Mouse (Mus musculus) stomach, postnatal 0 days (tissue): ENCODE data around the gene Pnkp. TPM values are rescaled to one million over a fixed set of nuclear protein-coding genes. Genes with fewer than 3 reads are reported as not detected.

Experiments
- ATAC-seq: fragments of 200-750 bp; cut with Nextera tagmentation; 2 replicates; pipeline ENCODE4 v1.8.0; 2017; ENCODE audit not compliant: low FRiP score, low TSS enrichment
- DNase-seq: peaks from one replicate; pipeline ENCODE4 v3.0.0-alpha.2; 2016; ENCODE audit warnings: low spot score
- H3K27ac ChIP-seq: fragments of 300-500 bp; sonication (generic); replicated peaks from 2 replicates; pipeline ENCODE4 v1.5.1; 2014; ENCODE audit warnings: mild to moderate bottlenecking, control low read depth
- H3K27me3 ChIP-seq: fragments of 300-500 bp; sonication (generic); 2 replicates; pipeline ENCODE4 v1.6.1; 2014; ENCODE audit warnings: low read length; ENCODE audit not compliant: control insufficient read depth, insufficient read depth
- H3K36me3 ChIP-seq: fragments of 300-500 bp; sonication (generic); 2 replicates; pipeline ENCODE4 v1.6.1; 2014; ENCODE audit warnings: low read length, mixed read lengths; ENCODE audit not compliant: control insufficient read depth, insufficient read depth
- H3K4me1 ChIP-seq: fragments of 300-500 bp; sonication (generic); replicated peaks from 2 replicates; pipeline ENCODE4 v1.6.1; 2014; ENCODE audit warnings: antibody characterized with exemption; ENCODE audit not compliant: control insufficient read depth, insufficient read depth
- H3K4me2 ChIP-seq: fragments of 300-500 bp; sonication (generic); replicated peaks from 2 replicates; pipeline ENCODE4 v1.6.1; 2014; ENCODE audit warnings: low read depth, mild to moderate bottlenecking, control low read depth, moderate library complexity
- H3K4me3 ChIP-seq: fragments of 300-500 bp; sonication (generic); 2 replicates; pipeline ENCODE4 v1.5.1; 2014; ENCODE audit warnings: low read depth, low read length, control low read depth
- H3K9ac ChIP-seq: fragments of 300-500 bp; sonication (generic); 2 replicates; pipeline ENCODE4 v1.6.1; 2014; ENCODE audit warnings: mild to moderate bottlenecking, low read length, control low read depth, mixed read lengths
- H3K9me3 ChIP-seq: fragments of 300-500 bp; sonication (generic); 2 replicates; pipeline ENCODE4 v1.6.1; 2016; ENCODE audit warnings: low read length; ENCODE audit not compliant: control insufficient read depth
- CTCF ChIP-seq: IDR thresholded peaks from 2 replicates; pipeline ENCODE4 v1.5.1; 2016; ENCODE audit warnings: antibody characterized with exemption, low read depth, mild to moderate bottlenecking, moderate library complexity
- EP300 ChIP-seq: optimal IDR thresholded peaks from 2 replicates; pipeline ENCODE3; 2016; ENCODE audit warnings: antibody characterized with exemption
- WGBS: fragments of 180-500 bp; shearing (Covaris S2); extraction: QIAGEN DNeasy Blood & Tissue Kit; methylation state at CpG from one replicate; pipeline ENCODE4 v1.1.7; 2014; 5-methylcytosine and 5-hydroxymethylcytosine counted together
- polyA plus RNA-seq: library from polyadenylated mRNA; unstranded; fragments of >200 nt; fragmentation: Nextera tagmentation; extraction: Ambion mirVana; gene quantifications from 2 replicates; pipeline ENCODE4 v1.2.1, GENCODE M21; 2015

Pnkp gene
- 23.5 and 25.7 TPM in 2 replicates for polyA plus RNA-seq

DNA sequence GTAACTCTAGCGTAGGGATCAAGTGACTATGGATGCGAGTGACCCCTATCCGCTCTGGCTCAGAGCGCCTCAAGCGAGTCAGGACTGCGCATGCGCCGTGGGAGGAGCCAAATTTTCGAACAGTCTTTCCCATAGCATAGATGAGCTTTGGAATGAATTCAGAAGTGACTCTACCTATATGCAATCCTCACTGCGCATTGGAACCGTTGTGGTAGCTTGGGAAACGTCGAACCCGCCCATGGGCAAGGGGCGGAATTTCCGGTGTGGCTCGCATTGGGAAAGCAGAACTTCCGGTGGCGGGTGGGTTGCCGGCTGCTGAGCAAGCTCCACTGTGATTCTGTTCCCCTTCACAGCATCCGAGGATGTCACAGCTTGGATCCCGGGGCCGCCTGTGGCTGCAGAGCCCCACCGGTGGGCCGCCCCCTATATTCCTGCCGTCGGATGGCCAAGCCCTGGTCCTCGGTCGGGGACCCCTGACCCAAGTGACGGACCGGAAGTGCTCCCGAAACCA is at the start of gene Pnkp:
Gene Pnkp (plus strand): TSS at position 98 of the 511 bp plus-strand sequence.
- TF ChIP-seq EP300 (no peak), CTCF (no peak)
- peak; percentile 5; the same call in 1 of the 2 replicates for ATAC-seq
- H3K4me1 ChIP-seq = peaks cover 2% of the 10 kb centered on the region; the same call in 1 of the 2 replicates
- no peaks in the 10 kb centered on the region for H3K9me3 ChIP-seq
- H3K27ac ChIP-seq = peak within 1 kb of the TSS; percentile 87
- H3K36me3 ChIP-seq = peaks cover 2% of the 10 kb centered on the region; the same call in 1 of the 2 replicates
- peak; percentile 85 for DNase-seq
- H3K27me3 ChIP-seq = no peaks in the 10 kb centered on the region
- H3K4me2 ChIP-seq = peak within 1 kb of the TSS; percentile 92
- H3K4me3 ChIP-seq = peak within 1 kb of the TSS; percentile 63
- peak within 1 kb of the TSS; percentile 85 for H3K9ac ChIP-seq
- under 1% methylated on average over 32 of the region's 32 CpGs for whole genome bisulfite sequencing

- Histone ChIP-seq H3K36me3 (no peaks in the 10 kb centered on the region), H3K27ac (no peak overlapping the region), H3K4me3 (no peak overlapping the region), H3K9ac (no peak overlapping the region), H3K4me1 (no peaks in the 10 kb centered on the region), H3K9me3 (no peaks in the 10 kb centered on the region), H3K4me2 (no peak overlapping the region), H3K27me3 (no peaks in the 10 kb centered on the region)
- TF ChIP-seq EP300 (no peak), CTCF (no peak)
- 79% methylated on average over 2 of the region's 2 CpGs for WGBS
- ATAC-seq (no peak), DNase-seq (peak; percentile 3)
Measured at GRCm38 (mm10) chr7:44808927-44809326, 48.0 kb upstream of the Pnkp start.

DNA sequence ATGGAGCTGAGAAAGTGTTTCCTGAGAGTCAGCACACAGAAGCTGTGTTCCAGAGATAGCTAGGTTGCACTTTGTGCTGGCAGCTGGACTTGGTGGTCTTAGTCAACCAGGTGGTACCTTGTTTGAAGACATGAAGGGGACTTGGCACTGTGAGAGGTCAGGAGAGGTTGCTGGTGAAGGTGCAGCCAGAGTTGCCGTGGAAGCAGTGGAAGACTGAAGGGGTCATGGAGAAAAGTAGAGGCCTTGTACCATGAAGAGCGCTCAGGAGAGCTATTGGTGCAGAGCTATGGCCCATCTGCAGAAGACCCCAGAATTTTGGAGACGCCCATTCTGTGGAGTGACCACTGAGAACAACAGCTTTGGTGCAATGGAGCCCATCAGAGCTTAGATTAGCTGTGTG is 47.5 kb upstream of the Pnkp start:
- ATAC-seq = no peak
- TF ChIP-seq EP300 (no peak), CTCF (no peak)

GRCm38 (mm10) chr7:44810365-44810764 is 46.6 kb upstream of the Pnkp start:
- Histone ChIP-seq H3K4me2 (no peak overlapping the region), H3K9me3 (no peaks in the 10 kb centered on the region), H3K27ac (no peak overlapping the region), H3K36me3 (no peaks in the 10 kb centered on the region), H3K4me3 (no peak overlapping the region), H3K27me3 (no peaks in the 10 kb centered on the region), H3K9ac (no peak overlapping the region), H3K4me1 (0 out of 2 replicates have a peak, but pooled peaks cover 4% of the 10 kb centered on the region)
- ATAC-seq = no peak
- WGBS = 76% methylated on average over 4 of the region's 4 CpGs
- peak; percentile 4 for DNase-seq
- TF ChIP-seq CTCF (no peak), EP300 (no peak)

More for the DNA sequence above, 47.5 kb upstream of the Pnkp start:
- DNase-seq = peak; percentile 11
- no peaks in the 10 kb centered on the region for H3K4me1 ChIP-seq
- no peaks in the 10 kb centered on the region for H3K27me3 ChIP-seq
- no peak overlapping the region for H3K9ac ChIP-seq
- H3K9me3 ChIP-seq = no peaks in the 10 kb centered on the region
- H3K4me2 ChIP-seq = no peak overlapping the region
- no peaks in the 10 kb centered on the region for H3K36me3 ChIP-seq
- H3K4me3 ChIP-seq = no peak overlapping the region
- 91% methylated on average over 3 of the region's 3 CpGs for WGBS
- no peak overlapping the region for H3K27ac ChIP-seq

GRCm38 (mm10) chr7:44810819-44811557 is 46.0 kb upstream of the Pnkp start:
- ATAC-seq (no peak), DNase-seq (peak; percentile 10)
- Histone ChIP-seq H3K9me3 (no peaks in the 10 kb centered on the region), H3K9ac (no peak overlapping the region), H3K27me3 (no peaks in the 10 kb centered on the region), H3K27ac (no peak overlapping the region), H3K36me3 (no peaks in the 10 kb centered on the region), H3K4me2 (no peak overlapping the region), H3K4me3 (no peak overlapping the region), H3K4me1 (0 out of 2 replicates have a peak, but pooled peaks cover 4% of the 10 kb centered on the region)
- WGBS = 87% methylated on average over 7 of the region's 7 CpGs
- TF ChIP-seq EP300 (no peak), CTCF (no peak)
